Mouse (Mus musculus) right cerebral cortex, postnatal 4 days (tissue): ENCODE measurements around the gene BC053393.
"Not testable (repeated sequence)": the region's sequence is repeated elsewhere in the genome, so short reads cannot be mapped to it uniquely, and the experiment has no call there.

Experiments used
- DNase-seq: peaks from one replicate; pipeline ENCODE4 v3.0.0-alpha.2; 2022

Gene BC053393

DNA sequence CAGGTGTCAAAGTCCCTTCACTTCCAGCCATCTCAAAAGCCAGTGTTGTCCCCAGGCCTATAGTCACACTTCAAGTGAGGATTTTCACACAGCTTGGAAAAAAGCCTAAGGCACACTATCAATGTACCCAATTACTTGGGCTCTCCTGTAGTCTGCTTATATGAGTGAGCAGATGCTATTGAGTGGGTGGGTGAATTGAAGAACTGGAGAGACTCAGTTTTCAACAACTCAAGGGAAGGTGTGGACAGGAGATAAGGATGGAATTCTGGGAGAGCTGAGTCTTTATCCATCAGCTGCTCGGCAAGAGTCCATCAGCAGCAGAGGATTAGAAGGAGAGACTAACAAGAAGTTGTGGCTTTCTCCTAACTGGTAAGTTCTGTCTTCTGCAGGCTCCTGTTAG lies at the start of gene BC053393:
Gene BC053393 (plus strand): TSS at position 210 of the 400 bp plus-strand sequence.
- no peak for DNase-seq

GRCm38 (mm10) chr11:46522719-46523118 lies 48.6 kb upstream of the BC053393 start:
- no peak for DNase-seq

DNA sequence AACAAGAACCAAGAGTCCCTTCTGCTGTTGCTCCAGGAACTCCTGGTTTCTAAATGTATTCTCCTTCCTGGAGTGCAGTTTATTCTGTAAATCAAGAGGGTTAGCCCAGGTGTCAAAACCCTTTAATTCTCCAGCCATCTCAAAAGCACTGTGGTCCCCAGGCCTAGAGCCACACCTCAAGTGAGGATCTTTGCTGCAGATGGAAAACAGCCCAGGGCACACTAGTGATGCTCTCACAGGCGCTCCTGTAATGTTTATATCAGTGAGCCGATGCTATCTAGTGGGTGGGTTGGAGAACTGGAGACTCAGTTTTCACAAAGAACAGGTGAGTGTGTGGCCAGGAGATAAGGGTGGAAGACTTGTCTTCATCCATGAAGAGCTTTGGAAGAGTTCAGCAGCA lies 47.4 kb upstream of the BC053393 start, which contains the start of gene Gm12169:
Gene Gm12169 (plus strand): TSS at position 301 of the 400 bp plus-strand sequence.
- no peak for DNase-seq

GRCm38 (mm10) chr11:46530149-46530548 lies 41.2 kb upstream of the BC053393 start:
- no peak for DNase-seq

DNA sequence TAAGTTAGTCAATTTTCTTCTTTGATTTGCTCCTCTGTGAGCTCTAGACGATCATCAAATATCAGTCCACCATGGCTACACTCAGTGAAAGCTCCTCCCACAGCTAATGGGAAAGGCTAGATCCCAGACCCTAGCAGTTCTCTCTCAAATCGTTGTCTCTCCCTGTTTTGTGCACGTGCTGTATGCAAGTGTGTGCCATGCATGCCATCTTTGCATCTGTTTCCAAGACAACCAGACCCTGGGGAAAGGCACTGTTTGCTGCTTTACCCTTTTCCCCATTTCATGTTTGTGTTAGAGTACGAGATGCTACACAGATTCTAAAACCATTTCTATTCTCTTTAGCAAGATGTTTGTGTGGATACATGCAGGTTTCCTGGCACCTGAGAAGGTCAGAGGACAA lies 34.4 kb upstream of the BC053393 start:
- DNase-seq, result no peak

GRCm38 (mm10) chr11:46543530-46543929 lies 27.8 kb upstream of the BC053393 start:
- no peak for DNase-seq

DNA sequence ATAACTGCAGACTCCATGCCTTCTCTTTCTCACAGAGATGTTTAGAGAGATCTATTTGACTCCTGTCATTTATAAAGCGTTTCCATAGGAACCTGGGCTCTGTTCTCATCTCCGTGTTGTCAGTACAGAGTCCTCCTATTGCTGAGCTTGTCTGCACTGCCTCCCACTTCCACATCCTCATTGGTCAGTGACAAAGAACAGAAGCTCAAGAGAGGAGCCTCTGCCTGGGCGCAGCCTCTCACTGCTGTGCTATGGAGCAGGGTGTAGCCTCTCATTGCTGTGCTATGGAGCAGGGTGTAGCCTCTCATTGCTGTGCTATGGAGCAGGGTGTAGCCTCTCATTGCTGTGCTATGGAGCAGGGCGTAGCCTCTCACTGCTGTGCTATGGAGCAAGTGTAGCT lies 21.6 kb upstream of the BC053393 start:
- no peak for DNase-seq

- no peak for DNase-seq
These were observed 18.6 kb upstream of the BC053393 start for GRCm38 (mm10) chr11:46552741-46553140.

GRCm38 (mm10) chr11:46561096-46561495 lies 10.2 kb upstream of the BC053393 start:
- no peak for DNase-seq

- no peak for DNase-seq
These were observed 6.7 kb upstream of the BC053393 start for GRCm38 (mm10) chr11:46564671-46565070.

DNA sequence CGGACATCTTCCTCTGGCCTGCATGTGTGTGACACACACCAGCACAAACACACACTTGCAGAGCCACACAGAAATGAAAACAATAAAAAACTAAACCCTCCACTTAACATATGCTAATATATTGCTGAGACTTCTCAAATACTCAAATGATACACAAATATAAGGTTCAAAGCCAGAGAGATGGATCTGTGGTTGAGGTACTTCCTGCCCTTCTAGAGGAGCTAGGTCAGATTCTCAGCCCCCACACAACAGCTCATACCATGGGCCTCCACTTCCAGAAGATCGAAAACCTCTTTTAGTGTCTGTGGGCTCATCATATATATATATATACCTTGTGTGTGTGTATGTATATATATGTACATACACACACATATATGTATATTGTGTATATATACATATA lies 5.4 kb upstream of the BC053393 start:
- no peak for DNase-seq

DNA sequence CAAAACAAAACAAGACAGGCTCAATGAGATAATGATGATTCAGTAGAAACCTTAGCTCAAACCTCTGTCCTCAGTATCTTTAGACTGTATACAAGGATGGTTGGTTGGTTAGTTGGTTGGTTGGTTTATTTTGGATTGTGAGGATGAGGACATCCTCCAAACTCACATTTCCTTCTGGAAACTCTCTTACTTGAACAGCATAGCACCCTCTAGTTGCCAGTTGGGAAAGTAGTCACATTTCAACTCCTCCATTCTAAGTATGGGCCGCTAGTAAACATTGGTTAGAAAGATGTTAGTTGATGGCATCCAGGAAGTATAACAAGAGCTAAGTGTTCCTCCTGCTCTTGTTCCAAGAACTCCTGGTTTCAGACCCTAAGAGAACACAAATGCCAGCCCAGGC lies 2.2 kb upstream of the BC053393 start:
- DNase-seq, result no peak

DNA sequence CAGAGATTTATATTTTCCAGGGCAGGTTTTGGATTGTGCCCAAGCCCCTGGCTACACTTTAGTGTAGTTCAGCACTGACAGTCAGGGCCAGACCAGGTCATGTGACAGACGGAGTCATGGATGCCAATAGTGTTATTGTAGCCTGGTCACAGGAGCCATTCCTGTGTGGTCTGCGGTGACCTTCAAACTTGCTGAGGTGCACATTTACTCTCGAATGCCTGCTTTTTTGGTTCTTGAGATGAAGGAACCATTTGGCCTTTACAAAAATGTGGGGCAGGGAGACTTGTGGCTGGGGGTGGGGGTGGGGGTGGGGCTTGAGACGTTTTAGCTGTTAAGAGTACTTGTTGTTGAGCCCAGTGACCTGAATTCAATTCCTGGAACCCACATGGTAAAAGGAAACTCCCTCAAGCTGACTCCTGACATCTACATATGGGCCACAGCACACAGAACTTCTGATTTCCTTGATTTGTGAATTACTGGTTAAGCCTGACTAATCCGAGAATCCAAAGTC lies 7.5 kb downstream of the BC053393 start:
- no peak for DNase-seq

DNA sequence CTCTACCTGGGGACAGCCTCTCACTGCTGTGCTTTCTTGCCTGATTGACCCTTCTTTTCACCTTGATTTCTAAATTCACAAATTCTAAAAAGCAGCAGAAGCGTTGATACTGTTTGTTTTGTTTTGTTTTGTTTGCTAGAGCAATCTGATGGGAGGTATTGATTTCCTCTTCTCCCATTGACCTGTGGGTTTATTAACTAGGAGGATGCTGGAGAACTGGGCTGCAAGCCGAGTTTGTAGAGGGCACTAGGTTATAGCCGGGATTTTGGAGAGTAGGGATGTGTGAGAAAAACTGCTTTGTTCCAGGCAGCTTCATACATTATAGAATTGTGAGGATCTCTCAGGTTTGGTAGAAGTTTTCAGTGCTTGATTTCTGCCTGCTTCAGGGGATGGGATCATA lies 9.1 kb downstream of the BC053393 start:
- DNase-seq, result no peak

GRCm38 (mm10) chr11:46582741-46583140 lies 11.4 kb downstream of the BC053393 start:
- no peak for DNase-seq

- no peak for DNase-seq
These were observed 21.1 kb downstream of the BC053393 start for GRCm38 (mm10) chr11:46592416-46592815.

GRCm38 (mm10) chr11:46619929-46620328 lies 48.6 kb downstream of the BC053393 start:
- no peak for DNase-seq

DNA sequence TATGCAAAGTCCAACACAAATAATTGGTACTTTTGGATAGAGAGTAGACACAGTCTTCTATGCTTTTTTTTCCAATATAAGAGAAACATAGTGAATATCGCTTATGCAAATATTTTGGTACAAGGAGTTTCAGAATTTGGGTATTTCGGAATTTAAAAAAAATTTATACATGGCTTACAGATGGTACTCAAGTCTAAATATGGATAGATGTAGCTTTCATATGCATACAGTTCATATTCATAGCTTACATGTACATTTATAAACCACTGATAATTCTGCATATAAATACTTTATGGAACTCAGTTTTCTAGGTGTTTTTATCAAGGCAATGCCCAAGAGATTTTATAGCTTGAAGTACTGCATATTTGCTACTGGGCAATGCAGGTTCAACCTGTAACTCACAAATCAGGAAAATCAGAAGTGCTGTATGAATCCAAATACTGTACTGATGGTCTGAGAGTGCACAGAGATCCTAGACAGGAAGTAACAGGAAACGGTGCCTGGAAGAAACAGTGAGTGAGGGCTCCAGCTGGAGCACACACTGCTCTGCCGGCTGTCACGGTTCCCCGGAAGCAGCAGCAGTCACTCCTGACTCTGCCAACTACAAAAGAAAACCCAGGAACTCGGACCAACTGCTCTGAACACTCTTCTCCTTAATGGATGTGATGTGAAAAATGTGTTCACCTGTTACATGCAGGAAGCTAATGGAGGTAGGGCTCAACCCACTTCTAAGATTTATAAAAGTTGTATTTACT lies 49.3 kb downstream of the BC053393 start:
- no peak for DNase-seq

DNA sequence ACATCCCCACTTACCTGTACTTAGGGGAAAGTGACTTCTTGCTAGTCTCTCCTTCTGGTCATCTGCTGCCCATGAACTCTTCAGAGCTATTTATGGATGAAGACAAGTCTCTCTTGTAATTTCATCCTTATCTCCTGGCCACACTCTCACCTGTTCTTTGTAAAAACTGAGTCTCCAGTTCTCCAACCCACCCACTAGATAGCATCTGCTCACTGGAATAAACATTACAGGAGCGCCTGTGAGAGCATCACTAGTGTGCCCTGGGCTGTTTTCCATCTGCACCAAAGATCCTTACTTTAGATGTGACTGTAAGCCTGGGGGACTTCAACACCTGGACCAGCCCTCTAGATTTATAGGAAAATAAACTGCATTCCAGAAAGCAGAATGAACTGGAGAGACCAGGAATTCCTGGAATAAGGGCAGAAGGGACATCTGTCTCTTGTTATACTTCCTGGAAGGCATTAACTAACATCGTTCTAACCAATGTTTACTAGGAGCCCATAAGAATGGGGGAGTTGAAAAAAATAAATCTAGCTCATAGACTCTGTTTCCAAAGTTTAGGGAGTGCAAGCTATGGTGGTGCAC lies 58.0 kb downstream of the BC053393 start, which contains the start of gene Dppa1:
Gene Dppa1 (minus strand): TSS at position 51 of the 585 bp plus-strand sequence.
- DNase-seq, result no peak

GRCm38 (mm10) chr11:46631635-46632034 lies 60.3 kb downstream of the BC053393 start:
- peak; percentile 35 for DNase-seq

DNA sequence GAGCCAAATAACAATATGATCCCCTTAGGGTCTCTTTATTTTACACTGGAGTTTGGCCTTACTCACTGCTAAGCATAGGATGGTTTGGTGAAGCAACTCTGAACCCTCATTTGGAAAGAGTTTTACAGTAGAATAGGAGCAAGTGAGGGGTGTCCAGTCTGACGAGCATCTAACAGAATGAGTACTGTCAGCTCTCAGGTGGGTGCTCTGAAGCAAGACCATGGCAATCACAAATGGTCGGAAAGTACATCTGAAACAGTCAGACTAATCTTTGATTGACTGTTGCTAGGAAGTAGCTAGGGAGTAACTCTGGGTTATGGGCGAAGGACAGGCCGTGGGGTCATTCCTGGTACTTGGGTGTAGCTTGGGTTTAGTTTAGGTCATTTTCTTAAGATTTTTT lies 64.2 kb downstream of the BC053393 start:
- not testable (repeated sequence) for DNase-seq

DNA sequence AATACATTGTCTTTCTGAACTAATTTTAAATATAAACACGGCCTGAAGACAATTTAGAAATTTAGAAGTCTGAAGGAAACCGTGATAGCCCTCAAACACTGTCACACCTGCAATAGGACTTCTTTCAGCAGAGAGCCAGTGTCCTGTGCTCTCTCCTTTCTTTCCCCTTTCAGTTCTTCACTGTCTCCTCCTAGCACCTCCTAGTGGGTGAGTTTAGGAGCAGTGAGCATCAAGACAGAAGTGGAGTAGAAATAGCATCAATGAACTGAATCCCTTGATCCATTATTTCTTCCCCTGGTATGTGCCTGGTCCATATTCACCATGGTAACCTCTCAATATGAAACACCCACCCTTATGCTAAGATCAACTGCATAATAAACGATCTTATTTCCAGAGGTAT lies 65.2 kb downstream of the BC053393 start:
- no peak for DNase-seq
